Mouse (Mus musculus) kidney, adult 9 months (tissue): ENCODE results near the gene Spry1.

Experiments used
- DNase-seq: peaks from one replicate; pipeline ENCODE4 v3.0.0; 2022

The Spry1 gene

GRCm38 (mm10) chr3:37672266-37673040, 32.7 kb downstream of the Spry1 start:
- DNase-seq, result no peak

- DNase-seq, result no peak
These were observed 33.9 kb downstream of the Spry1 start for GRCm38 (mm10) chr3:37673513-37674261.

GRCm38 (mm10) chr3:37675056-37675525, 35.3 kb downstream of the Spry1 start:
- DNase-seq, result no peak

GRCm38 (mm10) chr3:37676291-37676690, 36.5 kb downstream of the Spry1 start:
- no peak for DNase-seq

- DNase-seq, result peak; percentile 41
These were observed 46.5 kb downstream of the Spry1 start for GRCm38 (mm10) chr3:37686219-37686618.

- DNase-seq, result no peak
These were observed 47.0 kb downstream of the Spry1 start for GRCm38 (mm10) chr3:37686751-37687150.

GRCm38 (mm10) chr3:37687158-37687980, 47.6 kb downstream of the Spry1 start:
- peak; percentile 76 for DNase-seq

GRCm38 (mm10) chr3:37692945-37693344, 53.2 kb downstream of the Spry1 start:
- DNase-seq, result no peak

- DNase-seq, result no peak
These were observed 53.8 kb downstream of the Spry1 start for GRCm38 (mm10) chr3:37693552-37693951.
